Mouse (Mus musculus) embryonic facial prominence, embryonic 14.5 days (tissue): Measurements from ENCODE around the gene Cutc. TPM values are rescaled to one million over a fixed set of nuclear protein-coding genes. Genes with fewer than 3 reads are reported as not detected.

ENCODE experiments used
- ATAC-seq: fragments of 200-750 bp; cut with Nextera tagmentation; 2 replicates; pipeline ENCODE4 v1.8.0; 2017; ENCODE audit warnings: low read depth, moderate number of reproducible peaks, moderate TSS enrichment
- DNase-seq: peaks from one replicate; pipeline ENCODE4 v3.0.0-alpha.2; 2015; ENCODE audit warnings: low spot score
- H3K27ac ChIP-seq: fragments of 300-500 bp; sonication (generic); replicated peaks from 2 replicates; pipeline ENCODE4 v1.5.1; 2014; ENCODE audit warnings: low read depth, mild to moderate bottlenecking, low read length, moderate library complexity
- H3K27me3 ChIP-seq: fragments of 300-500 bp; sonication (generic); replicated peaks from 2 replicates; pipeline ENCODE4 v1.6.1; 2014; ENCODE audit warnings: low read length; ENCODE audit not compliant: control insufficient read depth, insufficient read depth
- H3K36me3 ChIP-seq: fragments of 300-500 bp; sonication (generic); 2 replicates; pipeline ENCODE4 v1.6.1; 2014; ENCODE audit warnings: low read length, mixed read lengths; ENCODE audit not compliant: control insufficient read depth, insufficient read depth
- H3K4me1 ChIP-seq: fragments of 300-500 bp; sonication (generic); 2 replicates; pipeline ENCODE4 v1.6.1; 2014; ENCODE audit warnings: antibody characterized with exemption, low read length; ENCODE audit not compliant: control insufficient read depth, insufficient read depth
- H3K4me2 ChIP-seq: fragments of 300-500 bp; sonication (generic); 2 replicates; pipeline ENCODE4 v1.6.1; 2014; ENCODE audit warnings: low read depth, mild to moderate bottlenecking, low read length, moderate library complexity, mixed read lengths
- H3K4me3 ChIP-seq: fragments of 300-500 bp; sonication (generic); 2 replicates; pipeline ENCODE4 v1.5.1; 2014; ENCODE audit warnings: low read depth, mild to moderate bottlenecking, low read length
- H3K9ac ChIP-seq: fragments of 300-500 bp; sonication (generic); 2 replicates; pipeline ENCODE4 v1.6.1; 2014; ENCODE audit warnings: low read depth, mild to moderate bottlenecking, low read length, moderate library complexity, mixed read lengths
- H3K9me3 ChIP-seq: fragments of 300-500 bp; sonication (generic); 2 replicates; pipeline ENCODE4 v1.6.1; 2016; ENCODE audit warnings: low read length; ENCODE audit not compliant: control insufficient read depth
- WGBS: fragments of 180-500 bp; shearing (Covaris S2); extraction: QIAGEN DNeasy Blood & Tissue Kit; methylation state at CpG from one replicate; pipeline ENCODE4 v1.1.7; 2014; 5-methylcytosine and 5-hydroxymethylcytosine counted together
- polyA plus RNA-seq: library from polyadenylated mRNA; unstranded; fragments of >200 nt; fragmentation: Nextera tagmentation; extraction: Ambion mirVana; gene quantifications from 2 replicates; pipeline ENCODE4 v1.2.1, GENCODE M21; 2014

The Cutc gene
- polyA plus RNA-seq, 1 experiment from 2014 or later: 9.9 TPM

DNA sequence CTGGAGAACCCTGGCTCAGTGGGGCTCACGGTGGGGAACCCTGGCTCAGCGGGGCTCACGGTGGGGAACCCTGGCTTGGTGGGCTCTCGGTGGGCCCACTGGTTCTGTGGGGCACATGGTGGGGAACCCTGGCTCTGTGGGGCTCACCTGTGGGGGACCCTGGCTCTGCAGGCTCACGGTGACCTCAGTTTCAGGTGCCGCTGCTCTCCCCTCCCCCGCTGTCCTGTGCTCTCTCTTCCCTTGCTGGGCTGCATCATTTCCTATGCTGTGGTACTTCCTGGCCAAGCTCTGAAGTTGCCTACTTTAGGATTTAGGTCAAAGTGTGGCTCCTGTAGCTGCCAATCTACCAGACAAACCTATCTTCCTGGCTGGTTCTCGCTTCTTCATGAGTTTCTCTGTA is 29.9 kb upstream of the Cutc start:
- H3K27ac ChIP-seq: no peak overlapping the region
- H3K9ac ChIP-seq: no peak overlapping the region
- no peak for DNase-seq
- H3K27me3 ChIP-seq: no peaks in the 10 kb centered on the region
- H3K36me3 ChIP-seq: peaks cover 58% of the 10 kb centered on the region
- no peak overlapping the region for H3K4me2 ChIP-seq
- 86% methylated on average over 5 of the region's 8 CpGs for WGBS
- H3K4me1 ChIP-seq: no peaks in the 10 kb centered on the region
- no peaks in the 10 kb centered on the region for H3K9me3 ChIP-seq
- no peak overlapping the region for H3K4me3 ChIP-seq
- no peak for ATAC-seq

DNA sequence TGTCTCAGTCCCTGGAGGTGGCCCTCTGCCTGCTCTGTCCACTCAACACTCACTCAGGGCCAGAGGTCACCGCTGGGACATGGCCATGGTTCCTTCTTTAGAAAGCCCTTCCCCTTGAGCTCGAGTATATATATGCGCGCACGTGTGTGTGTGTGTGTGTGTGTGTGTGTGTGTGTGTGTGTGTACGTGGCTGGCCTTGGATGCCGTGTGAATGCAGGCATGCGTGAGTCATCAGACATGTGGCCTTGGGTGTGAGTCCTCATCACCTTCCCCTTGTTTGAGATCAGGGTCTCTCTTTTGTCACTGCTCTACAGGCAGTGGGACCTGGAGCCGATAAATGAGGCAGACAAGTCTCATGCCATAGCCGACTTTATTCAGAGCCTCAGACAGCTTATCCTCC is 29.3 kb upstream of the Cutc start:
- DNase-seq: no peak
- Histone ChIP-seq H3K27ac (no peak overlapping the region), H3K9me3 (no peaks in the 10 kb centered on the region), H3K4me2 (no peak overlapping the region), H3K27me3 (no peaks in the 10 kb centered on the region), H3K4me3 (no peak overlapping the region), H3K36me3 (peaks cover 58% of the 10 kb centered on the region), H3K9ac (no peak overlapping the region), H3K4me1 (no peaks in the 10 kb centered on the region)
- 73% methylated on average over 10 of the region's 10 CpGs for WGBS
- ATAC-seq: no peak

DNA sequence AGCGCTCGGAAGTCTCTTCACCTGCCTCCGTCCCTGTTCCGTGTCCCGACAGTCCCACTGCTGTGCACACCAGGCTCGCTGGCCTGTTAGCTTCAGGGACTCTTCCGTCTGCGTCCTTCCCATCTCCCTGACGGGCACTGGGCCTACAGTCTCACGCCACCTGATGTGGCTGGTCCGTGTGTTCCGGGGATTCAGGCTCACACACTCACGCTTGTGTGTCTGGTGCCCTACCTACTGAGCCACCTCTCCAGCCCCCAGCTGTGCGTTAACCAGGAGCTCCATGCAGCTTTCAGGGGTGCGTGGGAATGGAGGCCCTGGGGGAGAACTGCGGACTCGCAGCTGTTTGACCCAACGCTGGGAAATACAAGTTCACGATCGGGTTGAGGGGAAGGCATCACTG is 28.6 kb upstream of the Cutc start:
- H3K4me1 ChIP-seq: no peaks in the 10 kb centered on the region
- no peak overlapping the region for H3K4me2 ChIP-seq
- no peaks in the 10 kb centered on the region for H3K27me3 ChIP-seq
- peaks cover 65% of the 10 kb centered on the region for H3K36me3 ChIP-seq
- H3K9ac ChIP-seq: no peak overlapping the region
- H3K27ac ChIP-seq: no peak overlapping the region
- no peak overlapping the region for H3K4me3 ChIP-seq
- no peaks in the 10 kb centered on the region for H3K9me3 ChIP-seq
- ATAC-seq (no peak), DNase-seq (no peak)
- WGBS: 93% methylated on average over 20 of the region's 20 CpGs

DNA sequence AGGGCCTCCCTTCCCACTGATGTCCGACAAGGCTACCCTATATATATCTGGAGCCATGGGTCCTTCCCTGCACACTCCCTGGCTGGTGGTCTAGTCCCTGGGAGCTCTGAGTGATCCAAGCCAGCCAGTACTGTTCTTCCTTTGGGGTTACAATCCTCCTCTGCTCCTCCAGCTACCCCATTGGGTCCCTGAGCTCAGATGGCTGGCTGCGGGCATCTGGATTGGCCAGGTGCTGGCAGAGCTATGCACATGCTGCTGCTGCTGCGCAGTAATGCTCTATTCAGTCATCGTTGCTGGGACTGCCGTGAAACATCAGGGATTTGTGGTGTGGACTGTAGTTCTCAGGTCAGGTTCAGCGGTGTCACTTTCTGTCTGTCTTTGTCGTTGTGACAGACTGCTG is 28.0 kb upstream of the Cutc start:
- Histone ChIP-seq H3K27ac (no peak overlapping the region), H3K9me3 (no peaks in the 10 kb centered on the region), H3K27me3 (no peaks in the 10 kb centered on the region), H3K36me3 (peaks cover 63% of the 10 kb centered on the region), H3K4me2 (no peak overlapping the region), H3K4me3 (no peak overlapping the region), H3K4me1 (no peaks in the 10 kb centered on the region), H3K9ac (no peak overlapping the region)
- ATAC-seq: no peak
- no peak for DNase-seq
- 89% methylated on average over 7 of the region's 7 CpGs for WGBS

DNA sequence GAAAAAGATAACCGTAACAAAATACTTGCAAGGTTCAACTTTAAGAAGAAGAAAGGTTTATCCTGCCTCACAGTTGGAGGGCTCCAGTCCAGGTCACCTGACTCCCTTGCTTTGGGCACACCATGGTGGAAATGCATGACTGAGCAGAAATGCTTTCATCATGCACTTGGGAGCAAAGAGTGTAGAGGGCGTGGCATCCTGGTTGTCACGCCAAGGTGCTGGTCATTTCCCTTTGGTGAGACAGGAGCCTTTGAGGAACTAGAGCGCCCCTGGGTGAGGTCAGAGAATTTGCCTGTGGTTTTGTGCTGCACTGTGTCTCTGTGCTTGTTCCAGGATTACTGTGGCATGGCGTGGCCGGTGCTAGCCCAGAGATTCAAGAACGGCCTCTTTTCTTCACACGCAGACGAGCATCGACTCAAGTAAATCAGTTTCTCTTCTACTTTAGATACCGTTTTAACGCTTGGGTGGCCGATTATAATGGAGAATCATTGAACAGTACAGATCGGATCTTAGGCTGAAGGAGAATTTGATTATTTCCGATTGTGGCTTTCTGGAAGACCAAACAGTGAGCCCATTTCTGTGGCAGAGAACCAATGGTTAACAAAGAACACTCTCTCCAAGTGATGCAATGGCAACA is 26.2 kb upstream of the Cutc start:
- DNase-seq (no peak), ATAC-seq (no peak)
- Histone ChIP-seq H3K36me3 (peaks cover 48% of the 10 kb centered on the region), H3K4me1 (no peaks in the 10 kb centered on the region), H3K27ac (no peak overlapping the region), H3K4me3 (no peak overlapping the region), H3K27me3 (no peaks in the 10 kb centered on the region), H3K4me2 (no peak overlapping the region), H3K9me3 (no peaks in the 10 kb centered on the region), H3K9ac (no peak overlapping the region)
- 92% methylated on average over 15 of the region's 15 CpGs for WGBS

DNA sequence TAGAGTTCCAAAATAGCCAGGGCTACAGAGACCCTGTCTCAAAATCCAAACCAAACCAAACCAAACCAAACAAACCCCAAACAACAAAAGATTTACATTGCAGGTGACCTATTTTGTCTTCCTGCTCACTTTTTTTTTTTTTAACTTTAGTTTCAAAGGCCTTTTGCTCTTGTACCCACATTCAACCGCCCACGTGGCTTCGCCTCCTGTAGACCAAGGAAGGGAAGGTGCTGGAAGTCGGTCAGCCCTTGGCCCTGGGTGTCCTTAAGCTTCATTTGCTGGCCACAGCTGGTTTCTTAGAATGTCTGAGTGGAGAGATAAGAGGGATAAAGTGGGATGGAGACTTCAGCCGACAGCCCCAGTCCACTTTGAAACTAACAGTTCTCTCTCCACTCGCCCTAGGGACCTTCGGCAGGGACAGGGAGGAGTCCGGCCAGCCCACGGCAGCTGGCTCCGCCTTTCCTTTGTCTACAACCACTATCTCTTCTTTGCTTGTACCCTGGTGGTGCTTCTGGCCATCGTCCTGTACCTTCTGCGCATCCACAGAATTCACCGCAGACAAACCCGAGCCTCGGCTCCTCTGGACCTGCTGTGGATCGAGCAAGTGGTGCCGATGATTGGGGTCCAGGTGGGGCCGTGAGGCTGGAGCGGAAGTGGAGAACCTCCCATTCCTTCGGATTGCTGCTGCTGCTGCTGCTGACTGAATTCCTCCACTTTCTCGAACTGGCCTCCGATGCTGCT is 23.3 kb upstream of the Cutc start:
- peak overlapping the region; percentile 50 for H3K4me2 ChIP-seq
- H3K9me3 ChIP-seq: no peaks in the 10 kb centered on the region
- H3K36me3 ChIP-seq: peaks cover 49% of the 10 kb centered on the region
- DNase-seq: peak; percentile 16
- peak; percentile 44; the same call in 1 of the 2 replicates for ATAC-seq
- 49% methylated on average over 22 of the region's 22 CpGs for WGBS
- no peaks in the 10 kb centered on the region for H3K4me1 ChIP-seq
- H3K4me3 ChIP-seq: peak overlapping the region; percentile 27
- 0 out of 2 replicates have a peak overlapping the region, but pooled peaks have one; percentile 45 for H3K9ac ChIP-seq
- H3K27ac ChIP-seq: no peak overlapping the region; the same call in 1 of the 2 replicates
- H3K27me3 ChIP-seq: no peaks in the 10 kb centered on the region

DNA sequence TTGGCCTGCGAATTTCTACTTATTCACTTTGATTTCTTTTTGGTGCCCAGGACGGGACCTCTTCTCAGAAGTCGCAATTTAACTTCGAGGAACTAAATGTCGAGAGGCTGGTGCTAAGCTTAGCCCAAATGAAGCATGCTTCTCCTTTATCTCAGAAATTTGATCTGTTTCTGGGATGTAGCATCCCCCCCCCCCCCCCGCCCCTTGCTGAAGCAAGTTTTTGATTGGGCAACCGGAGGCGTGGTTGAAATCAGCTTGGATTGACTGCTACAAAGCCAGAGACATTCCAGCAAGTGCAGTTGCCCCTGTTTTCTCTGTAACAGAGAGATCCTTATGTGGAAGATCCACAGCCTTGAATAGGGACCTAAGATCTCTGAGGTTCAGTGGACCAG is 22.8 kb upstream of the Cutc start:
- H3K4me2 ChIP-seq: peak overlapping the region; percentile 50
- H3K27me3 ChIP-seq: no peaks in the 10 kb centered on the region
- DNase-seq (peak; percentile 60), ATAC-seq (peak; percentile 15; the same call in 1 of the 2 replicates)
- H3K4me3 ChIP-seq: peak overlapping the region; percentile 27
- no peak overlapping the region; the same call in 1 of the 2 replicates for H3K27ac ChIP-seq
- peaks cover 52% of the 10 kb centered on the region for H3K36me3 ChIP-seq
- no peak overlapping the region for H3K9ac ChIP-seq
- WGBS: 42% methylated on average over 7 of the region's 8 CpGs
- H3K4me1 ChIP-seq: no peaks in the 10 kb centered on the region
- no peaks in the 10 kb centered on the region for H3K9me3 ChIP-seq

DNA sequence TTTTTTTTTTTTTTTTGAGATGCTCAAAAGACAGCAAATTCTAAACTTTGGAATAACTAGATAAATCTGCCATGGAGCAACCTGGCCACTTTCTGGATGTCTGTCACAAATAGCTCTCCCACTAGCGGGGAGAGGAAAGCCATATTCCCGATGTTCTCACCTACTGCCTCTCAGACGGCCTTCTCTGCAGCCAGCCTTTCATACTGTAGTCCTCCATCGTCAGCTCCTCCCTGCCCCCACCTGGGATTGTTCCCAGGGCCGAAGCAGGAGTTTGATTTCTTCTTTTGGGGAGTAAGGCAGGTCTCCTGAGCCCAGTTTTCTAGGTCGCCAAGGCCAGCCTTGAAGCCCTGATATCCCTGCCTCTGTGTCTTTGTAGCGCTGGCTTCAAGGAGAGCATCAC is 21.6 kb upstream of the Cutc start:
- Histone ChIP-seq H3K9me3 (no peaks in the 10 kb centered on the region), H3K27ac (no peak overlapping the region), H3K4me1 (no peaks in the 10 kb centered on the region), H3K4me2 (no peak overlapping the region), H3K36me3 (peaks cover 50% of the 10 kb centered on the region), H3K9ac (no peak overlapping the region), H3K27me3 (no peaks in the 10 kb centered on the region), H3K4me3 (no peak overlapping the region)
- 66% methylated on average over 7 of the region's 7 CpGs for WGBS
- DNase-seq: no peak
- ATAC-seq: no peak

DNA sequence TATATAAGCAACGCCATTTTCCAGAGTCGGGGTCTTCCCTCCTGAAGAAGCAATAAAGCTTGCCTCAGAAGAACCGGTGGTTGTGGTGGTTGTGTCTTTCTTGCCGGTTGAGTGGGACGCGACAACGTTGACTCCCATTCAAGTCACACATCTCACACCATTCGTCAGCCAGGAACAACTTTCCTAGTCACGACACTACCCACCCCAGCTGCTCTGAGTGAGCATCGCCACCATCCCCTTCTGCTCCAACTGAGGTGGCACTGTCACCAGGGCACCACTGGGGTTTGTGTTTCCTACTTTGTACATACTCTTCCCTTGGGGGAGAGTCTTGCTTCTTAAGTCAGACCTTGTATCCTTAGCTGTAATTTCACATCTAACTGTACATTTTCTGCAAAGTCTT is 14.4 kb upstream of the Cutc start:
- Histone ChIP-seq H3K9me3 (no peaks in the 10 kb centered on the region), H3K27ac (no peak overlapping the region), H3K9ac (no peak overlapping the region), H3K4me3 (no peak overlapping the region), H3K27me3 (no peaks in the 10 kb centered on the region), H3K4me2 (no peak overlapping the region), H3K36me3 (peaks cover 83% of the 10 kb centered on the region), H3K4me1 (no peaks in the 10 kb centered on the region)
- DNase-seq: no peak
- WGBS: 97% methylated on average over 10 of the region's 10 CpGs
- no peak for ATAC-seq
